Mouse (Mus musculus) 3T3-L1 (cell line): ENCODE measurements at regions not wholly inside any gene's neighbourhood (a gene's known extent, or its start where the extent isn't known, plus 50 kb on each side); places are given as distances from the start of the nearest gene placed in this dataset.

ENCODE experiments used
- DNase-seq: peaks from one replicate; pipeline ENCODE4 v3.0.0-alpha.2; 2015; ENCODE audit warnings: low read depth, low spot score

- no peak for DNase-seq
These were observed 174.7 kb downstream of the 1700129C05Rik start for GRCm38 (mm10) chr14:58967975-58968374.

- no peak for DNase-seq
These were observed 175.5 kb downstream of the 1700129C05Rik start for GRCm38 (mm10) chr14:58967163-58967562.

DNA sequence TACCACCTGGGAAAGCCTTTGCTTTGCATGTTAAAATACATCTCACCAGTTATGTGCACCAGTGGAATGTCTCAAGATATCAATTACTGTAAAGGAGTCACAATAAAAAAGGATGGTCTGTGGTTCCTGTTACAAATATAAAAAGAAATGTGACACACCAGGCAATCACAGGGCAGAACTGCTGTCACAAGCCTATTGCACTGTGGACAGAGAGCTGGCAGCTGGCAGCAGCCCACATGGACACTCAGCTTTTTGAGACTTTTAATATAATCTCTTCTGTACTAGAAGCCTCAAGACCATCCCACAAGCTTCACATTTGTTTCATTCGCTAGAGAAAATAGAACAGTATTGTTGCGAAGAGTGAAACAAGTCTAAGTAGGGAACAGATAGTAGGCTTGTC is 197.7 kb downstream of the 1700129C05Rik start:
- DNase-seq = no peak

DNA sequence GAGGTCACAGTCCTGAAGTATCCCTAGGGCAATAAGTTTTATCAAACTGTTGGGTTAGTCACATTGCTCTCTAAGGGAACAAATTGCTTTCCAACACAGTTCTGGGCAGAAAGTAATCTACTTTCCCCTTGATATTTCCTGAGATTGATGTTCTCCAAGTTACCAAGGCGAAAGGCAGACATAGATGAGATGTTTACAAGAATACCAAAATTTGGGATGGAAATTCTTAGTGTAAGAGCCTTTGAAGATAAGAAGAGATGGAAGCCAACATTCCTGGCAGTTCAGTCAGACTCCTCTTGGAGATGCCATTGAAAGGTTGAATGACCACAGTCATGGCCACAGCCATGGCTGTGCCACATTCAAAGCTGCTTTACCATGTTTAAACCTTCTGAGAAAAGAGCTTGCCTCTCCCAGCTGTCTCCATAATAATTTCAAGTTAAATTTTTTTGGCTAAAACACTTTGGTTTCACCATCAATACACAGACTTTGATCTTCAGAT is 199.4 kb downstream of the 1700129C05Rik start:
- DNase-seq = no peak

DNA sequence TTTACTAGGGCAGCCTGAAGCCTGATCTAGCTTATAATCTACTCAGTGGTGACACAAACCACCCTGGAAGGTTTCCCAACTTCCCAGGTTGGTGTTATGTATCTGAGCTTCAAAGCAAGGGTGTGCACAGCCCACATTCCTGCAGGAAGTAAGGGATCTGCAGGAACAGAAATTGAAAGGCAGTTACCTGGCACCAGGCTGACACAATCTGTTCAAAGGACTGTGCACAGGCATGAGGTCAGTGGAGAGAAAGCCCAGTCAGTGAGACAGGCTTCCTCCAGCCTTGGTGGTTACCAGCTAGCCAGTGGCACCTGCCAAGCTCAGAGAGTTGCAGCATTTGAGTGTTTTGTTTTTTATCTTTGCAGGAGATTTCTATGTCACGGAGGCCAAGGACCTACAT is 203.6 kb downstream of the 1700129C05Rik start:
- no peak for DNase-seq

GRCm38 (mm10) chr14:58938601-58938970 is 204.1 kb downstream of the 1700129C05Rik start:
- DNase-seq = no peak

- DNase-seq = no peak
These were observed 204.7 kb downstream of the 1700129C05Rik start for GRCm38 (mm10) chr14:58937791-58938600.

GRCm38 (mm10) chr14:58937331-58937730 is 205.4 kb downstream of the 1700129C05Rik start:
- DNase-seq = no peak

DNA sequence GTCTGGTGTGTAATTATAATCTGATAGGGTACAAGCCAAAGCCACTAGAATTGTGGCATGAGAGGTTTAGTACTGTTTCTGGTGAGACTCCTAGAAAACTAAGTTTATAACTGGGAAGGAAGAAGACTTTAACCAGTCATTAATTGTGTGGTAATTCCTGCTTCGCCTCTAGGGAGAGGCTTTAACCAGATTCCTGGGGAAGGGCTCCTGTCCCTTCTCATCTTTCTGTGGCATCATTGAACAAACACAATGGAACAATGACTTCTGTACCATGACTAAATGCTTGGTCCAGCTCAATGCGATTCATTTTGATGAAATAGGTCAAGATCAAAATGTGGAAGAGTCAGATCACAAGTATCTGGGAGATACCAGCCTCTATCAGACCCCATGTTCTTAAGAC is 206.6 kb downstream of the 1700129C05Rik start:
- no peak for DNase-seq

- DNase-seq = no peak
These were observed 224.8 kb downstream of the 1700129C05Rik start for GRCm38 (mm10) chr14:58917853-58918252.

GRCm38 (mm10) chr14:58917228-58917627 is 225.5 kb downstream of the 1700129C05Rik start:
- no peak for DNase-seq

DNA sequence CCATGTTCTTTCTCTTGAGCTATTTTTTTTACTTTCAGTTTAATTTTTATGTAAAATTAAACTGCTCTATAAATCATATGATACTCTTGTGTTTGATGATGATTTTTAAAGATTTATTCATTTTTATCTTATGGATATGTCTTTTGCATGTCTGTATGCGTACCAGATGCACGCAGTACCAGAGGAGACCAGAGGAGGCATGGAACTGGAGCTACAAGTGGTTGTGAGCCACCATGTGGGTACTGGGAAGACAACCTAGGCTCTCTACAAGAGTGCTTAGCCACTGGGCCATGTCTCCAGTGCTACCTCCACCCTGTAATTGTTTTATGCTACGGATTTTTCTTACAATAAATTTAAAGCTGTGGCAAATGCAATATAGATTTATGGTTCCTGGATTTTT is 227.8 kb downstream of the 1700129C05Rik start:
- DNase-seq = peak; percentile 4

DNA sequence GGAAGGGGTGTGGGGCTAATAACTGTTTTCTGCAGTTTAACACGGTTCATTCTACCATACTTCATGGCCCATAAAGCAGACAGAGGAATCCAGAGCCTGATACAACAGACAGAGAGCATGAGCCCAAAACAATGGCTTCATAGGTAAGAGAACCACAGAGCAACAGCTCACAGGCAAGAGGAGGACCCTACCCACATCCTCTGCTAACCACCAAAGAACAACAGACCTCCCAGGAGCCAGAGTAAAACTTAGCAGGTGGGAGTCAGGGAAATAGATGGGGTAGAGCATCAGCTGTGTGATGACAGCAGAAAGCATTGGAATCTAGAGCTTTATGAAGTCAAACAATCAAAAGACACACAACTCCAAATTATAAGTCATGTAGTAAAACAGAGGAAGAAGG is 231.8 kb downstream of the 1700129C05Rik start:
- no peak for DNase-seq

DNA sequence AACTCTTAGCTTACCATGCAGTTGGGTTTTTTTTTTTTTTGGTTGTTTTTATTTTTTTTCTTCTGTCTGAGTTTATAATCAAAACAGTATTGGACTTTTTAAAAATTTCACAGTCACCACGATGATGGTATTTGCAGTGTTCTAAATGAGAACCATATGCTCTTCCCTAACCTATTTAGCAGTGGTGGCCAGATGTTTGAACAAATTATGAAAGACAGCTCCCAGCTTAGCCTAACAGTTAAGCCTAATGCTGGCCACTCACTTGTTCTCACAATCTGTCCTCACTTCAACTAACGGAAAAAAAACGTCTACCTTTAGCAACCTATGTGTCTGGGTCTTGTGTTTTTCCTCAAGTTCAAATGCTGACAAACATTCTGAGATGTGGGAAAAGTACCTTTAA is 234.8 kb downstream of the 1700129C05Rik start:
- peak; percentile 6 for DNase-seq

DNA sequence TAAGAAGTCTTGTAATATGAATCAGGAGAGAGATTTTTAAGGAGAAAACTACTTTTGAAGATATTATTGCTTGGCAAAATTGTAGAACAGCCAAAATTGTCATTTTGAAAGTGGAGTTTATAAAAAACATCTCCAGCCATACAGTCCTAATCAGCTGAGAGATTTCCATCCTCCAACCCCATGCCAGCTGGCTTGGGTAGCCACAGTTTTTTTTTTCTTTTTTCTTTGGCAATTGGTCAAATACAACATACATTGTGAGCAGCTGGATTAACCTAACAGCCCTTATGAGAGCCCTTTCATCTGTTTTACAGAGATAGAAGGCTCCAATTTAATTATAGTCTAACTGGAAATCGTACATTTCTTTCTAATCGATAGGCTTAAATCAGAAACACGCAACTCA is 235.3 kb downstream of the 1700129C05Rik start:
- no peak for DNase-seq

DNA sequence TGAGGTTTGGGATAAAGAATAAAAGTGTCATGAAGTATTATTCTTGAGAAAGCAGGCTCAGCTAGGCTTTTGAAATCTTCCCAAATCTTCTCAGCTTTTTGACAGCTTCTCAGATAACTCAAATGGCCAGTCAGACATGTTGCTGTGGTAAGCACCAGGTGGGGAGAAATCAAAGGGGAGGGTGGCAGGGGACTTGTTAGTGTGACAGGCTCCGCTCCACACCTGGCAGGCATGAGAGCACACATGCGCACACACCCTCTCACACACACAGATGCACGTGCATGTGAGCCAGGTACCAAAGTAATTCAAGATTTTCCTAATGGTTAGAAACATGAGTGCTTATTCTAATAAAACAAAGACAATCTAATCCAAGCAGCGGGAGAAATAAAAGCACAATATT is 236.1 kb downstream of the 1700129C05Rik start:
- DNase-seq = no peak

GRCm38 (mm10) chr14:58868176-58868949 is 274.3 kb downstream of the 1700129C05Rik start:
- no peak for DNase-seq

DNA sequence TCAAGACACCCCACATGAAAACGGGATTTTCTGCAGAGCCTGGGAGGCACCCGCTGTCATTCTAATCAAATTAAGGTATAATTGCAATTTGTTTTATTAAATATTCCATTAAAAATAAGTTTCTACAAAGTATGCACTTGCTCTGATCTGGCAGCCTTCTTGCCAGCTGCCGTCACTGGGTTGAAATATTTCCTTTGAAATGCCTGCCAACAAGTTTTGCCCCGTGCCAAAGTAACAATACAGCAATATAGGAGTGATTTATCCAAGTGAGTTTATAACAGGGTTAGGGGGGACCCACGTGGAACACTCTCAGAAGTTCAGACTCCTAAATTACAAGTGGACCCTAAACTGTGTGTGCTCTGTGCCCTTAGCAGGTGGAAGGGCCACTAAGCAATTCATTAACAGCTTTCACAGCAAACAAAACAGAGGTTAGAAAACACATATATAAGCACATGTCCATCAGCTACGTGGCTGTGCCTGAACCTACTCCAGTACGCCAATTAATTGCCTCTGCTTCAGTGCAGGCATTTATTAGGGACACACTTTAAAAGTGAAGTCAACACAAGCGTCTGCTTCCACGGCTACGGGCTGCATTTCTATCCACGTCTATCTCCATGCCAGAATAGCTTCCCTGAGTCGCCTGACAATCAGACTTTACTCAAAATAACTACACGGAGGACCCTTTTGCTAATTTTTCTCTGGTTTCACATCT is 275.1 kb downstream of the 1700129C05Rik start:
- DNase-seq = no peak

DNA sequence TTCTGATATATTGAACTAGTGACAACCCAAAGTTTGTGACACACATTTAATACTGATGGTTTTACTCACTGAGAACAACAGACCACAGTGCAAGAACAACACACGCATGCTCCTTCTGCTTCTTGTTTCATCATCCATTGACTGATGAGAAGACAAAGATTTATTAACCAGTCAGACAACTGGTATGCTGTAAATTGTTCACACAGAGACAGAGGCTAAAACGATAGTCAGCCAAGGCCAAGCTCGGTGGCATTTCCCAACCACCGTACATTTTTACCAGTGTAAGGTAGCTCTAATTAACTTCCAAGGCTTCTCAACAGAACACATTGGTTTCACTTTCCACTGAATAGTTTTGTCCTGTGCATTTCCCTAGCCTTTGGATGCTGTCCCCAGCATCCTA is 287.8 kb downstream of the 1700129C05Rik start:
- DNase-seq = no peak

- no peak for DNase-seq
These were observed 298.1 kb downstream of the 1700129C05Rik start for GRCm38 (mm10) chr14:58844565-58844964.

DNA sequence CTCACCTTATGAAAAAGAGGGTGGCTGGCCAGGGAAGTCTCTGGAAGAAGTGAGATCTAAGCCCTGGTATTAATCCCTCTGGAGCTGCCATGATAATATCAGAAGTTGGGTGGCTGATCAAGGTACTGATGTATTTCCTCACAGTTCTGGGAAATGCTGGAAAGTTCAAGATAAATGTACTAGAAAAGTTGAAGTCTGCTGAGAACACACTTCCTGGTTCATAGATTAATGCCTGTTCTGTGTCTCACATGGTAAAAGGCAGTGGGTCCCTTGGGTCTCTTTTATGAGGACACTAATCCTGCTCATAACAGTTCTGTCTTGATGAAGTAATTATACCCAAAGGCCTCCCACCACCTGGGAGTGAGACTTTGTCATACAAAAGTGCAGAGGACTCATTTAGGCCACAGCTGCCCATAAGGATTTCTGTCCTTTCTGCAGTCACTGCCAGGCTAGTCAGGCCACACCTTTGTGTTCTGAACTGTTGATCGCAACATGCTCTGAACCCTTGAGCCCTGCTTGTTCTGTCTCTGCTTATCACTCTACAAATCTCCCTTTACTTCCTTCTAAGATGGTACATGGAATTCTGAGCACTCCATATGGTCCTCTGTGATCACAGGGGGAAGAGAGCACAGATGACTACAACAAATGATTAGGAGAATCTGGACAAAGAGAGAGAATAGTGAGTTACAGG is 300.4 kb downstream of the 1700129C05Rik start:
- DNase-seq = no peak

GRCm38 (mm10) chr14:58822938-58823337 is 319.8 kb downstream of the 1700129C05Rik start:
- DNase-seq = peak; percentile 10
